Mouse (Mus musculus) G1E (cell line): Measurements from ENCODE around the gene Plekho1. TPM values are rescaled to one million over a fixed set of nuclear protein-coding genes. Genes with fewer than 3 reads are reported as not detected.
A peak's percentile ranks its signal among the peaks of the same experiment; 100 is the strongest.

ENCODE experiments used
- ATAC-seq: 2 replicates; pipeline ENCODE4 v1.8.0; 2016; ENCODE audit warnings: mild to moderate bottlenecking; ENCODE audit not compliant: insufficient number of reproducible peaks, poor library complexity, low FRiP score, severe bottlenecking; ENCODE audit errors: extremely low read depth
- DNase-seq: peaks from one replicate; pipeline ENCODE4 v3.0.0; 2012; ENCODE audit warnings: low spot score
- H3K27me3 ChIP-seq: 2 replicates; pipeline ENCODE4 v1.6.1; 2012; ENCODE audit warnings: mild to moderate bottlenecking, low read length, inconsistent platforms; ENCODE audit not compliant: insufficient read depth
- H3K36me3 ChIP-seq: replicated peaks from 2 replicates; pipeline ENCODE3; 2012; ENCODE audit warnings: mild to moderate bottlenecking, inconsistent platforms
- H3K4me1 ChIP-seq: 2 replicates; pipeline ENCODE4 v1.6.1; 2012; ENCODE audit warnings: low read depth, low read length, inconsistent platforms, mixed read lengths; ENCODE audit not compliant: insufficient read depth
- H3K4me3 ChIP-seq: 2 replicates; pipeline ENCODE4 v1.5.1; 2012; ENCODE audit warnings: low read depth, mild to moderate bottlenecking, inconsistent platforms, low read length, moderate library complexity, mixed read lengths
- H3K9me3 ChIP-seq: replicated peaks from 2 replicates; pipeline ENCODE4 v1.6.1; 2012; ENCODE audit warnings: inconsistent platforms
- CTCF ChIP-seq: IDR thresholded peaks from 2 replicates; pipeline ENCODE4 v1.5.1; 2012; ENCODE audit warnings: low read depth, low read length, inconsistent platforms, mixed read lengths
- GATA1 ChIP-seq: IDR thresholded peaks from 2 replicates; pipeline ENCODE4 v1.6.1; 2012; ENCODE audit warnings: borderline replicate concordance, low read length, inconsistent platforms, mixed read lengths
- GATA2 ChIP-seq: IDR thresholded peaks from 2 replicates; pipeline ENCODE4 v1.6.1; 2012; ENCODE audit warnings: low read depth, low read length, inconsistent platforms, borderline replicate concordance
- POLR2AphosphoS5 ChIP-seq: IDR thresholded peaks from 2 replicates; pipeline ENCODE4 v1.6.1; 2012; ENCODE audit warnings: low read depth, low read length, inconsistent platforms; ENCODE audit not compliant: insufficient replicate concordance
- TAL1 ChIP-seq: conservative IDR thresholded peaks from 2 replicates; pipeline ENCODE4 v1.6.1; 2012; ENCODE audit warnings: low read depth, low read length, inconsistent platforms, mixed read lengths
- polyA plus RNA-seq: library from polyadenylated mRNA; stranded (reverse); fragments of >175 nt; gene quantifications from 2 replicates; pipeline ENCODE4 v1.2.3, GENCODE M21; 2012
- total RNA-seq, 2 experiments: library from RNA; stranded (forward) in 1 of 2; stranded (reverse) in 1 of 2; fragments of 200-1000 nt in 1 of 2; fragments of >200 nt in 1 of 2; fragmentation: Nextera tagmentation in 1 of 2; gene quantifications; 2 replicates each; pipeline ENCODE4 v1.2.3; 2014 to 2017

Plekho1 gene
- total and polyA plus RNA-seq, 3 experiments, result 5.7 to 10.9 (median 9.7) TPM

GRCm38 (mm10) chr3:96029766-96030165, 34.0 kb upstream of the Plekho1 start:
- H3K36me3 ChIP-seq, result peaks cover 44% of the 10 kb centered on the region
- no peak overlapping the region for H3K4me3 ChIP-seq

GRCm38 (mm10) chr3:96029336-96029735, 33.5 kb upstream of the Plekho1 start:
- no peak for TF ChIP-seq GATA2
- ATAC-seq (no peak), DNase-seq (no peak)
- Histone ChIP-seq H3K9me3 (no peaks in the 10 kb centered on the region), H3K4me1 (peaks cover 21% of the 10 kb centered on the region), H3K36me3 (peaks cover 41% of the 10 kb centered on the region), H3K4me3 (no peak overlapping the region), H3K27me3 (no peaks in the 10 kb centered on the region)

More at GRCm38 (mm10) chr3:96029766-96030165, 34.0 kb upstream of the Plekho1 start:
- DNase-seq, result no peak
- no peak for ATAC-seq
- H3K27me3 ChIP-seq, result no peaks in the 10 kb centered on the region
- TF ChIP-seq CTCF (no peak), POLR2AphosphoS5 (no peak)
- peaks cover 21% of the 10 kb centered on the region for H3K4me1 ChIP-seq
- H3K9me3 ChIP-seq, result no peaks in the 10 kb centered on the region

GRCm38 (mm10) chr3:96027875-96028274, 32.1 kb upstream of the Plekho1 start:
- TF ChIP-seq CTCF (no peak), POLR2AphosphoS5 (no peak), GATA2 (no peak), GATA1 (no peak), TAL1 (no peak)
- Histone ChIP-seq H3K4me3 (no peak overlapping the region), H3K36me3 (peaks cover 37% of the 10 kb centered on the region), H3K9me3 (no peaks in the 10 kb centered on the region), H3K4me1 (peaks cover 15% of the 10 kb centered on the region), H3K27me3 (no peaks in the 10 kb centered on the region)
- ATAC-seq (no peak), DNase-seq (no peak)

- ATAC-seq, result no peak
- Histone ChIP-seq H3K4me3 (no peak overlapping the region), H3K36me3 (peaks cover 35% of the 10 kb centered on the region)
Measured at GRCm38 (mm10) chr3:96027145-96027544, 31.3 kb upstream of the Plekho1 start.

GRCm38 (mm10) chr3:96021421-96022128, 25.8 kb upstream of the Plekho1 start:
- H3K36me3 ChIP-seq, result peaks cover 19% of the 10 kb centered on the region
- no peaks in the 10 kb centered on the region for H3K9me3 ChIP-seq
- ATAC-seq (peak; percentile 54), DNase-seq (peak; percentile 24)
- H3K27me3 ChIP-seq, result no peaks in the 10 kb centered on the region
- no peak for TF ChIP-seq GATA1
- TF ChIP-seq CTCF, result no peak
- TF ChIP-seq POLR2AphosphoS5, result no peak
- TF ChIP-seq TAL1, result no peak
- no peak for TF ChIP-seq GATA2
- H3K4me3 ChIP-seq, result no peak overlapping the region
- peaks cover 33% of the 10 kb centered on the region for H3K4me1 ChIP-seq

More at GRCm38 (mm10) chr3:96027145-96027544, 31.3 kb upstream of the Plekho1 start:
- Histone ChIP-seq H3K27me3 (no peaks in the 10 kb centered on the region), H3K4me1 (peaks cover 18% of the 10 kb centered on the region), H3K9me3 (no peaks in the 10 kb centered on the region)
- TF ChIP-seq GATA1 (no peak), POLR2AphosphoS5 (no peak), TAL1 (no peak), GATA2 (no peak)
- no peak for DNase-seq

- peaks cover 17% of the 10 kb centered on the region for H3K36me3 ChIP-seq
- H3K27me3 ChIP-seq, result no peaks in the 10 kb centered on the region
- TF ChIP-seq CTCF (no peak), GATA2 (no peak), POLR2AphosphoS5 (no peak), GATA1 (no peak), TAL1 (no peak)
- DNase-seq (no peak), ATAC-seq (no peak)
- H3K4me3 ChIP-seq, result no peak overlapping the region
- H3K4me1 ChIP-seq, result peaks cover 39% of the 10 kb centered on the region
- H3K9me3 ChIP-seq, result no peaks in the 10 kb centered on the region
Measured at GRCm38 (mm10) chr3:96020735-96021134, 24.9 kb upstream of the Plekho1 start.
